Mouse (Mus musculus): ENCODE data around the gene Tmprss11d.

DNA sequence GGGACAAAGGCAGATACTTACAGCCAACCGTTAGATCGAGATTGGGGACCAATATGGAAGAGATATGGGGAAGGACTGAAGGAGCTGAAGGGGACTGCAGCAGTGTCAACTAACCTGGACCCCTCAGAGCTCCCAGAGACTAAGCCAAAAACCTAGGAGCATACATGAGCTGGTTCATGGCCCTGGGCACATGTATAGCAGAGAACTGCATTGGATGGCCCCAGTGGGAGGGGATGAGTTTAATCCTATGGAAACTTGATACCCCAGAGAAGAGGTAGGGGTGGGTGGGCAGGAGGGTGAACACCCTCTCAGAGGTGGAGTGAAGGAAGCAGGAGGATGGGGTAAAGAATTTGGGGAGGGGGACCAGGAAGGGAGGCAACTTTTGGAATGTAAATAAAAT lies 34.7 kb upstream of the Tmprss11d start:
- TF ChIP-seq MAFK (IDR thresholded peaks at IDR 0.05; ENCODE audit: insufficient read depth, low read depth, low read length) (no peak), CHD2 (IDR thresholded peaks at IDR 0.05; ENCODE audit: low read depth, low read length) (no peak), HCFC1 (IDR thresholded peaks at IDR 0.05; ENCODE audit: borderline replicate concordance, insufficient read depth, low read length) (no peak)
